Mouse (Mus musculus): Measurements from ENCODE around the gene Clk3.

Gene Clk3

DNA sequence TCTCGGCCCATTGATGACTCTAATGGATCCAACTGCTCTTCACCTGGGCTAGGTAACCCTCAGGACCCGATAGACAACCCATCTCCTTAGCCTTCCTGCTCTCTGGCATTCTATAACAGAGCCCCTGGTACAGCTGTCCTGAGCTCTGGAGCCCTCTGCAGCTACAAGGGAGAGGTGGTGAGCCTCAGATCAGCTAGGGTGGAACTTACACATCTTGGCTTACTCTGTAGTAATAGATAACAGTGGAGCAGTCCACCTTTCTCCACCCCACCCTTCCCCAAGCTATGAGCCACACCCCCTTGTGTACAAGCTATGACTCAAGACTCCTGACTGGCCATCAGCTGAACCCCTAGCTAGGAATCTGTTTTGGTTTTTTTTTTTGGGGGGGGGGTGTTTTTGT is 5.2 kb upstream of the Clk3 start:
- in situ Hi-C loops (cut with MboI, MseI): no loop called here

DNA sequence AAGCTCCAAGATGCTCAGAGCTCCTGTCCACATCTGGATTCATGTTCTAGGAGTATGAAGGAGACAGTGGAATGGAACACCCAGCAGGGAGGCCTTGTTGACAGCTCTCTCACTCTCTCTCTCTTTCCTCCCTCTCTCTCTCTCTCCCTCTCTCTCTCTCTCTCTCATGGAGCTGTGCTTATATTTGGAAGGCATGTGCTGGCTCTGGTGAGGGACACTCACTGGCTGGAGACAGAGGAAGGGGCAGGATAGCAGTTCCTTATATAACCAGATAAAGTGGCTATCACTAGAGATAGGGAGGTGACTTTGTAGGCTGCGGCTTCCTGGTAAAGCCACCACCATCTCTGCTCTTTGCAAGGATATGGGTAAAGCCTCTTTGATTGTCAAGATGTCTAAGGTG is 4.6 kb upstream of the Clk3 start:
- in situ Hi-C loops (cut with MboI, MseI): no loop called here

DNA sequence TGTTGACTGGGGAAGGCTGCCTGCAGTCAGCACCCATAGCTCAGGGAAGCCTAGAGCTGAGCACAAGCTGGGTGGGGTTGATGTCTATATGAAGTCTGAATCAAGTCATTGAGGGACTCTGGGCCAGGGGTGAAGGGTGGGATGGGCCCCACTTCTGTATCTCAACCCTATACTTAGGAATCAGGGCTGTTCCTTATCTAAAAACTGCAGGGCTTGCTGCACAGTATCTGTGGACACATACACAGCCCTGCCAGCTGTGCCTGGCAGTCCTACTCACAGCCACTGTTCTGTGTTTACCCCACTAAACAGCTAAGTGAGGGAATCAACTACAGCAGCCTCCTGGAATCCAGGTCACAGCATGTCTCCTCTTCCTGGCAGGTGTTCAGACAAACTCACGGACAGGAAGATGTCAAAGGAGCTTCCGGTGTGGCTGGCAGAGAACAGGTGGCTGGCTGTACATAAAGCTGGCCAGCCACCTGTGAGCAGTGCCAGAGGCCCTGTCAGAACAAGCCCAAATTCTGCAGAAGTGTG is 3.9 kb upstream of the Clk3 start:
- in situ Hi-C loops (cut with MboI, MseI): no loop called here

DNA sequence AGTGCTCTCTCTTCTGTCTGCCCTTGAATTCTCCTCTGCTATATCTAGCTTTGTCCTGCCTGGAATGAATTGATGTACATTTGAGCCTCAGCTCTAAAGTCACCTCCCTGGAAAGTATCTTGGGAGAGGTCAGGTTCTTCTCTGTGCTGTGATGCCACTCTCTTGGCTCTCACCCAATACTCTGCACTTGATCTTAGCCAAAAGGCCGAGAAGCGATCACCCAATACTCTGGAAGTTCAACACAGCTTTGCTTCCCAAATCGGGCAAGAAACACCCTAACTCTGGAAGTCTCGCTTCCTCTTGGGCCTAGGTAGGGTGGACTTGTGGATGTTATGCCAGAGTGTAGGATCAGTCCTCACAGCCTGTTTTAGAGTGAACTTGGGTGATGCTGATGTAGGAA is 1.6 kb upstream of the Clk3 start:
- in situ Hi-C loops (cut with MboI, MseI): no loop called here

DNA sequence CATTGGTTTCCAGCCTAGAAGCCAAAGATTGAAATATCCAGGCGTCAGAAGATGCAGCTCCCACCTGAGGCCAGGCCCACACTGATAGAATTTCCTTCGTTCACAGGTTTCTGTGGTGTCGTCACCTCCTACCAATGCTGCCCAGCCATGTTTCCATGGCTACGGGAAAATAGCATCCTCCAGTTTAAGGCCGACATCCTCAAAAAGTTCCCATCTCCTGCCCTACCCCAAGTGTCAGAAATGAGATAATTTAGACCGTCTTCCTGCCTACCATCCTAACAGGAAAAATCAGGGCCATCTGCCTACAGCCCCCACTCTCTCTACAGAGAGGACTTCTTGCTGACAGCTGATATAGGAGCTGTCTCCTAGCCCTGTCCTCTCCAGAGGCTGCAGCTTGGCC is 771 bp upstream of the Clk3 start:
- in situ Hi-C loops (cut with MboI, MseI): no loop called here

DNA sequence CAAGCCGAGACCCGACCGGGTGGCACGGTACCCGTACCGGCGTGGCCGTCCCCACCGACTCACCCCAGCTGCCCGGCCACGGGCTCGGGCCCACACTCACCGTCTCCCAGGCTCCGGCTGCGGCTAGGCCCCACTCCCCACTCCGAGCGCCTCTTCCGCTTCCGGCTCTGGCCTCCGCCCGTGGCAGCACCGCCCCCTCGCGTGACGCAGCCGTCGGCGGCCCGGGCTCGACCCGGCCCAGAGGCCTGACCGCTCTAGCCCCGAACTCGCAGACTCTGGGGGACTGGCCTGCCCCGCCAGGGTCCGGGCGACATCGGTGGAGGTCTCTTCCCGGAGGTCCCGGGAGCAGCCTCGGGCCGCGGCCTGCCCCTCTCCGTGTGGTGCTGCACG is 691 bp downstream of the Clk3 start:
- in situ Hi-C loops (cut with MboI, MseI): loop anchor here (5.0 kb wide), 1 partner anchor 58 kb away; the partner anchor contains the start of gene Edc3

DNA sequence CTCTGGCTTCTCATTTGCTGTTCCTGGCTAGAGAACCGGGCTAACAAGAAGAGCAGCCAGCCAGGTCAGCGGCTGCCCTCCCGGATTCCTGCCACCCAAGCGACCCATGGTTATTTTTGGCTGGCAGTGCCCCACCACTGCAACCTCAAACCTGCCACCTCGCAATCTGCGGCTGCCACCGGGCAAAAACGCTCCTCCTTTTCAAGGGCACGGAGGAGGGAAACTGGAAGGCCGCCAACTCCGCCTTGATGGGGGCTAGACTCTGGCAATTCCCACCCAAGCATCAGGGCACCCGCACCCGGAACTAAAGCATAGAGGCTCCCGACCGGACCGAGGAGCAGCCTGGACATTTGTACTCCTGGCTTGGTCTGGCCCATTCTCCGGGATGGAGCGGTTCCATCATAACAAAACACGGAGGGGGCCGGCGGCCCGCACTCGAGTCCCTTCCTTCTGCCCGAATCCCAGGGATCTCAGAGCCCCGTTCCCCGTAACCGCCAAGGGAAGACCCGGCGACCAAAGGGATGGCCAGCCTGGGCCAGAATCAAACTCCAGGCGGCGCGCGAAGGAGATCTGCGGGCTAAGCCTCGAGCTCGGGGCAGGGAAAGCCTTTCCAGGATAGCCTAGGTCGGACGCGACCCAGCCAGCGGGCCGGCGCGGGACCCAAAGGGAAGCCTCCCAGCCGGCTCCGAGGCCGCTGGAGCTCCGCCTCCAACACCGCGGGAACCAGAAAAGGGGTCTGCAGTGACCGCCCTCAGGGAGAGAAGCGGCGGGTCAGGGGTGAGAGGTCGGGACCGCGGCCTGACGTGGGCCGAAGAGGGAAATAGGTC is 1.3 kb downstream of the Clk3 start:
- in situ Hi-C loops (cut with MboI, MseI): loop anchor here (5.0 kb wide), 1 partner anchor 57 kb away; the partner anchor contains the start of gene Edc3

DNA sequence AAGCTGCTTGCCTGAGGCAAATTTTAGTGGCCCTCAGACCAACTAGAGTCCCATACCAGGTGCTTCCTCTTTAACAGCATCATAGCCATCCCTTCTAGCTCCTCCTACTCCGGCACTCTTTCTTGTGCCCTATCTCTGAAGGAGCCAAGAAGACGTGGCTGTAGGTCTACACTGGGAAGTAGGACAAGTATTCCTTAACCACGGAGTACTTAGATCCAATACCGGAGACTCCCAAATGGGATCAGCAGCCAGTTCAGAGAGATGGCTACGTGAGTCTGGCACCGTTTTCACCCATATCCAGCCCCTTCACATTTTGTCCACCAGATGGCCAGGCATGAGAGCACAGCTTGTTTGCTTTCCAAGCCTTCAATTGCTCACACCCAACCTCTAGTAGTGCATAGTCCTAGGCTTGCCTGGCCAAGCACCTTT is 3.1 kb downstream of the Clk3 start:
- in situ Hi-C loops (cut with MboI, MseI): loop anchor here (5.0 kb wide), 1 partner anchor 55 kb away; the partner anchor contains the start of gene Edc3

DNA sequence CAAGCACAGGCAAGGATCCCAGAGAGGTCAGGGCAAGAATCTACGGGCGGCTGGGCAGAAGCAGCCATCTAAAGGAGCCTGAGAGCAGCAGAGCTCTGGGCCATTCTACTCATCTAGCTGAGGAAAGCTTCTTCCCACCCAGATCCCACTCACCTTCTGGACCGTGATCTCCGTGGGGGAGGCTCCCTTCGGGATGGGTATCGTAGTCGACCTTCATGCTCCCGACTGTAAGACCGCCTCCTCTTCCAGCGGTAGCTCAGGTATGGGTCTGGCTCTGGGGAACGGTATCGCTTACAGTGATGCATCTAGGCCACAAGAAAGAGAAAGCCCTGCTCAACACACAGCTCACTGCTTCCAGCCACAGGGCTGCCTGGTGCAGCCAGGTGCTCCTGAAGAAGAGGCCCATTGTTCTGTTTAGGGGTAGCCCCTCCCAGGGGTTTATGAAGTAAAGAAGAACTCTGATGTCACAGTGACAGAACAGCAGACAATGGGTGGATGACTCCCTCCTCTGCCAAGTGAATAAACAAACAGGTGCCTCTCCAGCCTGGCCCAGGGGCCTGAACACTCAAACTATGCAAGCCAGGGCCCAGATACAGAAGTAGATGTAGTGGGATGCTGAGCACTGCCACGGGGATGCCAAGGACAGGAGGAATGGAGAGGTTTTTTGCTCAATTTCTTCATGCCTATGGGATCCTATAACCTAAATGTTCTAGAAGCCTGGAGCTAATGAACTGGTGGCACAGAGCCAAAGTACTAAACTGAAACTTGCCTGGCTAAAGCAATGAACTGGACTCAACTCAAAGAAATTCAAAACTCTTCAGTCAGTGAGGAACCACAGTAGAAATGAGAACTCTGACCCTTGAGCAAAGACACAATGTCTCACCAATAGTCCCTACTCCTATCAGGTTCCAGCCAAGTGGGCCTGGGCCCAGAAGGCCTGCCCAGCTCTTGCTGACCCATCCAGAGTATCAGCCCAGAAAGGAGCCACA is 3.8 kb downstream of the Clk3 start:
- in situ Hi-C loops (cut with MboI, MseI): loop anchor here (5.0 kb wide), 1 partner anchor 55 kb away; the partner anchor contains the start of gene Edc3

DNA sequence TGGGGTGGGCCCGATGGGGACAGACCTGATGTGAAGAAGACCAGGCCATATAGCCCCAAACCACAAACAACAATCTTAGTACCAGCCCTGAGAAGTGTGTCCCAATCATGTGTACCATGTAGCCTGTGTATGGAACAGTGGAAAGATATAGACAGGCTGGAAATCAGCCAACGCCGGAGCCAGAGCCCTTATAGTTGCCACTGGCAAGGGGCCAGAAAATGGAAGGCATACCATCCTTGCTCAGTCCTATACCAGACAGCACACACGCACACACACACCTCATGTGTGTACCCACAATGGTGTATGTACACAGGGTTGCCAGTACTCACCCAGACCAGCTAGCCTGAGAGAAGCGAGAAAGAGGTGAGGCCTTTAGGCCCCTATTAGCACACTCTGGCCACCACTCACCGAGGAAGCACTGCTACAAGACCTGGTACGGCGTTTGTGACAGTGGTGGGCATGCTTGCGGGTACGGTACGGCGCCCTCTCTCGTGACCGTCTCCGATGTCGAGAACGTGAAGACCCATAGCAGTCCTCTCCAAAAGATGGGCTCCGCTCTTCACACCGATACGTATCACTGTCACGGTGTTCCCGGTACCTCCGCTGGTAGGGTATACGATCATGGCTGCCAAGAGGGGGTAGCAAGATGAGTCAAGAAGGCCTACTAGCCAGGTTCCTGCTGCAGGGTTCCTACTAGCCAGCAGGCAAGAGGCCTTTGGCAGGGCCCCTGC is 5.1 kb downstream of the Clk3 start:
- in situ Hi-C loops (cut with MboI, MseI): loop anchor here (5.0 kb wide), 1 partner anchor 53 kb away; the partner anchor contains the start of gene Edc3

DNA sequence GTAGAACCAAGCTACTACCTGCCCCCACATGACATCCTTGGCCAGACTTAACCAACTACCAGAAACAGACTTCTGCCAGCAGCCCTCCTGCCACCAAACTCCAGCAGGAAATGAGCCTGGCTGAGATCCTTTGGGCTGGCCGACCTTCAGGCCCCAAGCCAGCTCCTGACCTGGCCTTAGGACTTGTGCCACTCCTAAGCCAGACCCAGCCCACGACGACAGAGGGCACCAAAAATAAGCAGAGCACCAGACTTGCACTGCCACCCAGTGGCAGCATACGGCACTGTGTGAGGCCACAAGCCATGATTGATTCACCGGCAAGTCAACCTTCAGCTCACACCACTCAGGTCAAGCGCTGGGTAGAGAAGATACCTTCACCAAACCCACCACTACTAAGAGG is 6.4 kb downstream of the Clk3 start:
- in situ Hi-C loops (cut with MboI, MseI): no loop called here

DNA sequence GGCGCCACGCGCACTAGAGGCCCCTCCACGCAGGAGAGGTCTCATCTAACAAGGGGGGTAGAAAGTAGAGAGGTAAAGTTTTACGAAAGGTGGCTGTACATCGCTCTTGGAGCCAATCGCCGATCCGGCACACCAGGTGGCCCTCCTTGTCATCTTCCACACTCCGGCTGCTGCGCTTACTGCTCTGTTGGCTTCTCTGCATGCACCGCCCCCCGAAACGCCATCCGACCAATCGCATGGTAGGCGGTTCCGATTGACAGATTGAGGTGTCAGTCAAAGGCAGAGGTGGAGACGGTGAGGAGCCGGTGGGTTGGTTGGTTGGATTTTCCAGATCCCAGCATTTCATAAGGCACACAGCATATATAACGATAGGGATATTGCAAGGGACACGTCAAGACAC is 7.1 kb downstream of the Clk3 start:
- in situ Hi-C loops (cut with MboI, MseI): no loop called here

DNA sequence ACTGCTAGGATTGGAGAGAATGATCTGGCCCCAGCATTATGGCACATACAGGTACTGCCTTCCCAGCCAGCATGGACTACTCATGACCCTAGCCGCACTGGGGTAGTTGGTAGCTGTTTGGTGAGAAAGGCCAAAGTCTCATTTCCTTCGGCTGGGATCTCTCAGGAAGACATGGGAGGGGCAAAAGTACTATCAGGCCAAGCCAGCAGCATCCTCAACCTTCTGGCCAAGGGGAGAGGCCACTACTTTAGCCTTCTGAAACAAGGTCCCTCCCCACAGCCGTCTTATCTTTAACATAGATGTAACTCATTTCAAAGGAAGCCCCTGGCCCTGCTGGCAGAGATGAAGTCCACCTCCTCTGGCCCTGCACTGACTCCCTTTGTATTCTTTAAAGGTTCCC is 8.1 kb downstream of the Clk3 start:
- in situ Hi-C loops (cut with MboI, MseI): no loop called here

DNA sequence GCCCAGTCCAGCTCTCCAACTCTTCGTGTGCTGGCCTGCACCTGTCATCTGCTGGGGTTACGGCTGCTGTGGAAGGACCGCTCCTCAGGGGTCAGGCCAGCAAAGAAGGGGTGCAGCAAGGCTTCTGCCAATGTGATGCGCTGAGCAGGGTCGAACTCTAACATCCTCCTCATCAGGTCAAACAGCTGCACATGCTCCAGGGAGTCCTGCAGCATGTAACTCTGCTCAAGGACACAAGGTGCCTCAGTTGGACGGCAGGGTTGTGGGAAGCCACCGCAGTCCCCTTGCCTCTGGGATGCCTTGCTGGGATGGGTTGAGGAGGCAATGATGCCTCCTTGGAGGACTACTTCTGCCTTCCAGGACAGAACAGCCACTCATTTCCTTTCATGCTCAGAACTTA is 14.8 kb downstream of the Clk3 start:
- in situ Hi-C loops (cut with MboI, MseI): no loop called here

DNA sequence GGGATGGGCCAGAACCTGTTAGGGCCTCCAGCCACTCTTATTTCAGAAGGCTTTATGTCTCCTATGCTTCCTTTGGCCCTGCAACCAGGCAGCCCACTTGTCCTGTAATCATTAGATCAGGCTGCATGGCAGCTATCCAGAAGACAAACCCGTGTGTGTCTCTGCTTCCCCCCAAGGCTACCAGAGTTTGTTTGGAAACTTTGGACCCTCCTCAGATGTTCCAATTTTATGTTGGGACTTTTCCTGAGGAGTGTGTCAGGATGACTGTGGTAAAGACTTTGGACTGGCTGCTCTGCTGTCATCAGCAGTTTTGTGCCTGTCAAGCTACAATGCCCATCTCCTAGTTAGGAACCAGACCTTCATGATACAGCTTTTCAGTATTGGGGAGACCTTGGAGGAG is 16.8 kb downstream of the Clk3 start:
- in situ Hi-C loops (cut with MboI, MseI): loop anchor here (5.0 kb wide), 1 partner anchor 87 kb away; no protein-coding TSS in a partner anchor

DNA sequence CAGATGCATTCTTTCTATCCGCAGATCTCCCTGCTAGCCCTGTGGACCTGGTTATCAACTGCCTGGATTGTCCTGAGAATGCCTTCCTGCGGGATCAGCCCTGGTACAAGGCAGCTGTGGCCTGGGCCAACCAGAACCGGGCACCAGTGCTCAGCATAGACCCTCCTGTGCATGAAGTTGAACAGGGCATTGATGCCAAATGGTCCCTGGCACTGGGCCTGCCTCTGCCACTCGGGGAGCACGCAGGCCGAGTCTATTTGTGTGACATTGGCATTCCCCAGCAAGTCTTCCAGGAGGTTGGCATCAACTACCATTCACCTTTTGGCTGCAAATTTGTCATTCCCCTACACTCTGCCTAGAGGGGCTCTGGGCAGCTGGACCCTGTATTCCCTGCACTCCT is 17.5 kb downstream of the Clk3 start:
- in situ Hi-C loops (cut with MboI, MseI): loop anchor here (5.0 kb wide), 1 partner anchor 86 kb away; no protein-coding TSS in a partner anchor

DNA sequence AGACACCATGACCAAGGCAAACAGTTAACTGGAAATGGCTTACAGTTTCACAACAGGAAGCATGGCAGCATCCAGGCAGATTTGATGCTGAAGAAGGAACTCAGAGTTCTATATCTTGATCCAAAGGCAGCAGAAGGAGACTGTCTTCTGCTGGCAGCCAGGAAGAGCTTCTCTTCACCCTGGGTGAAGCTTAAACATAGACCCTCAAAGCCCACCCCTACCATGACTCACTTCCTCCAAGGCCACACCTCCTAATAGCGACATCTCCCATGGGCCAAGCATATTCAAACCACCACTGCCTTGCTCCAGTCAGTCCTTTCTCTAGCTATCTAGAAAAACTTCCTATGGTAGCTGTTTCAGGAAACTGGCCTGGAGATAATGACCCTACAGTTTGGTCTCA is 18.6 kb downstream of the Clk3 start:
- in situ Hi-C loops (cut with MboI, MseI): loop anchor here (5.0 kb wide), 1 partner anchor 85 kb away; no protein-coding TSS in a partner anchor

DNA sequence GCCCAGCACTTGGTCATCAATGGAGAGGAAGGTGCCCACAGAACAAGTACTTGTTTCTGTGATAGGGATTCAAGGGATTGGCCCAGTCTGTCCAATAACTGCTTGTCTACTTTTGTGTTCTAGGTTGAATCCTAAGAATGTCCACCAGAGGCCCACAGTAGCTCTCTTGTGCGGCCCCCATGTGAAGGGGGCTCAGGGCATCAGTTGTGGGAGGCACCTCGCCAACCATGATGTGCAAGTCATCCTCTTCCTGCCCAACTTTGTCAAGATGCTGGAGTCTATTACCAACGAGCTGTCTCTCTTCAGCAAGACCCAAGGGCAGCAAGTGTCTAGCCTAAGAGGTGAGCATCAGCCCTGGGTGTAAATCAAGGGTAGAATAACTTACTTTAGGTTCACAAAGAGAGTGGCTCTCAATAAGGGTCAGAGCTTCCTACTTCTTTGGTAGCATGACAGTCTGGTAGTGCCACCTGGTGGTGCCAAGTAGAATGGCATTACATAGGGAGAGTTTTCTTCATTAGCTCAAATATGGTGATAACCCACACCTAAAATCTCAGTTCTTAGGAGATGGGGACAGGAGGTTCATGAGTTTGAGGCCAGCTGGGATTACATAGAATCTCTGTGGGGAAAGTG is 21.1 kb downstream of the Clk3 start:
- in situ Hi-C loops (cut with MboI, MseI): loop anchor here (5.0 kb wide), 2 partner anchors 82 to 267 kb away; no protein-coding TSS in a partner anchor

DNA sequence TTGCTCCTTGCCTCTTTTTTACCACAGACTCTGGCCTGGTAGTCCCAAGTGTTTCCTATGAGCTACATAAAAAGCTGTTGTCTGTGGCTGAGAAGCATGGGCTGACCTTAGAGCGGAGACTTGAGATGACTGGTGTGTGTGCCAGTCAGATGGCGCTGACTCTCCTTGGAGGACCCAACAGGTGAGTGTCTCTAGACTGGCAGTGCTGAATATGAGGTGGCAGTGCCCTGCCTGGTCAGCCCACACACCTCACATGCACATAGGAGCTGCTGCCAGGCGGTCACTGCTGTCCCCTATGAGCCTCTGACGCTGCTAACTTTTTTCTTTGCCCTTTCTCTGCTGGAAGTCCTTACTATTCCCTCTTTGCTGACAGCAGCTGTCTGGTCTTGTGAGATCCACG is 25.8 kb downstream of the Clk3 start:
- in situ Hi-C loops (cut with MboI, MseI): loop anchor here (5.0 kb wide), 1 partner anchor 263 kb away; no protein-coding TSS in a partner anchor

DNA sequence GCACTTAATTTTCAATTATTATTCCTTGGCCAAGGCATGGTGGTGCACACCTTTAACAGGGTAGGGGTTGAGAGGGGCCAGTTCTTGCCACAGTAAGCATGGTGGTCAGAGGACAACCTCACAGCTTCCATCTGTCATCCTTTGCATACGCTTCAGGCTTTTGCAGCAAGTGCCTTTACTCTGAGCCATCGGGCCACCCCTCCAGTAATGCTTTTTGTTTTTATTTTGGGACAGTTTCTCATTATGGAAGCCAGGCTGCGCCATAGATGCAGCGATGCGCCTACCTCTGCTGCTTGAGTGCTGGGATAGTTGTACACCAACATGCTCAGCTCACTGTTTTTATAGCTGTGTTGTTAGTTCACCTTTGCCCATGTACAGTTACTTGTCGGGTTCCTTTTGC is 32.1 kb downstream of the Clk3 start:
- in situ Hi-C loops (cut with MboI, MseI): no loop called here
